Mouse (Mus musculus) midbrain, embryonic 11.5 days (tissue): ENCODE results near the gene Camkmt. TPM values are rescaled to one million over a fixed set of nuclear protein-coding genes. Genes with fewer than 3 reads are reported as not detected.

ENCODE experiments used
- ATAC-seq: fragments of 200-750 bp; cut with Nextera tagmentation; 2 replicates; pipeline ENCODE4 v1.8.0; 2017; ENCODE audit warnings: moderate TSS enrichment, moderate library complexity; ENCODE audit not compliant: low FRiP score
- DNase-seq: peaks from one replicate; pipeline ENCODE4 v3.0.0; 2015; ENCODE audit warnings: low spot score; ENCODE audit errors: missing footprints
- H3K27ac ChIP-seq: fragments of 300-500 bp; sonication (generic); 2 replicates; pipeline ENCODE4 v1.5.1; 2014; ENCODE audit warnings: low read depth, low read length
- H3K27me3 ChIP-seq: fragments of 300-500 bp; sonication (generic); 2 replicates; pipeline ENCODE4 v1.6.1; 2014; ENCODE audit warnings: mild to moderate bottlenecking, low read length, moderate library complexity, mixed read lengths; ENCODE audit not compliant: control insufficient read depth, insufficient read depth
- H3K36me3 ChIP-seq: fragments of 300-500 bp; sonication (generic); 2 replicates; pipeline ENCODE4 v1.6.1; 2014; ENCODE audit warnings: mild to moderate bottlenecking, low read length, moderate library complexity, mixed read lengths; ENCODE audit not compliant: control insufficient read depth, insufficient read depth
- H3K4me1 ChIP-seq: fragments of 300-500 bp; sonication (generic); 2 replicates; pipeline ENCODE4 v1.6.1; 2014; ENCODE audit warnings: low read length; ENCODE audit not compliant: control insufficient read depth, insufficient read depth
- H3K4me2 ChIP-seq: fragments of 300-500 bp; sonication (generic); 2 replicates; pipeline ENCODE4 v1.6.1; 2014; ENCODE audit warnings: mild to moderate bottlenecking, moderate library complexity
- H3K4me3 ChIP-seq: fragments of 300-500 bp; sonication (generic); 2 replicates; pipeline ENCODE4 v1.5.1; 2014; ENCODE audit warnings: low read depth, low read length
- H3K9ac ChIP-seq: fragments of 300-500 bp; sonication (generic); 2 replicates; pipeline ENCODE4 v1.6.1; 2014; ENCODE audit warnings: low read length
- H3K9me3 ChIP-seq: fragments of 300-500 bp; sonication (generic); 2 replicates; pipeline ENCODE4 v1.6.1; 2016; ENCODE audit warnings: low read length; ENCODE audit not compliant: control insufficient read depth
- WGBS: fragments of 180-500 bp; shearing (Covaris S2); extraction: QIAGEN DNeasy Blood & Tissue Kit; methylation state at CpG from one replicate; pipeline ENCODE4 v1.1.7; 2014; 5-methylcytosine and 5-hydroxymethylcytosine counted together
- polyA plus RNA-seq: library from polyadenylated mRNA; unstranded; fragments of >200 nt; fragmentation: Nextera tagmentation; extraction: Ambion mirVana; gene quantifications from 2 replicates; pipeline ENCODE4 v1.2.1, GENCODE M21; 2014

Gene Camkmt
- polyA plus RNA-seq, 1 experiment from 2014 or later, result 14.9 TPM

DNA sequence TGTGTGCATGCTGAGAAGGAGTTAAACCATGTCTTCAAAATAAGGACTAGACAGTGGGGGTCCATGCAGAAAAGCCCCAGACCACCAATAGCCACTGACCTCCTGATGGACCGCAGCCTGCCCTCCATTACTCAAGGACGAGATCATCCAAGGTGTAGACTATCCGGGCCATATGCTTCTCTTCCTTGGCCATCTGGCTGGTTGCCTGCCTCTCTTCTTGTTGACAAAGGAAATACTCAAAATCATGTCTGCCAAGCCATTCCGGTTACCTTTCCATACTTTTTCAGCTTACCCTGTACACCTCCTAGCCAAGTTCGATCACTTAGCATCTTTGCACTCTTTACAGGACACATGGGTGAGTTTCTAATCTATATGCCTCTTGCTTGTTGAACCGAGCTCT is 256.3 kb downstream of the Camkmt start:
- no peak overlapping the region for H3K9ac ChIP-seq
- no peak overlapping the region for H3K4me3 ChIP-seq
- DNase-seq (peak; percentile 2), ATAC-seq (no peak)
- H3K4me2 ChIP-seq, result no peak overlapping the region
- no peak overlapping the region for H3K27ac ChIP-seq
- no peaks in the 10 kb centered on the region for H3K9me3 ChIP-seq
- H3K27me3 ChIP-seq, result no peaks in the 10 kb centered on the region
- 90% methylated on average over 6 of the region's 6 CpGs for WGBS
- H3K4me1 ChIP-seq, result no peaks in the 10 kb centered on the region
- H3K36me3 ChIP-seq, result no peaks in the 10 kb centered on the region

DNA sequence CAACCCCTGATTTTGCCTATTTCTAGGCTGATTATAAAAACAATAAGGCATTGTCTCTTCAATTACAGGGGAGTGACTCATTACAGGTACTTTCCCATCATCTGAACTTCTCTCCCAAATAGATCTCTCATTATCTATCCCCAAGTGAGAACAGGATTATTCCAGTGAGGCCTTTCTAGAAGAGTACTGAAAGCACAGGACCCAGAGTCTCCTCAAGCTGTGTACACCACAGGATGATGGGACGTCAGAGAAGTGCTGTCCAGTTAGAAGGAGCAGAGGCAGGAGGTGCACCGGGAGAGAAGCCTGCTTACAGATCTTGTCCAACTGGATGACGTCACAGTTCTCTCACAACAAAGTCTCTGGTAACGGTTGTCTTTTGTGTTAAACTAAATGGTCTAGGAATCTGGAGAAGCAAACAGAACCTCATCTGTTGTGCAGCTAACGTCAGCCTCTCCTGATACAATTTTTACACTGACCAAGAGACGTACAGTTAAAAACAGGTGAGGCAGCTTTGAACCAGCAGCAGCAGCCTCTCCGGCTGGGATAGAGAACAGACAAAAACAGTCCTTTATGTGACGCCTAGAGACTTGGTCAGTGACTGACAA is 259.1 kb downstream of the Camkmt start:
- no peak overlapping the region for H3K27ac ChIP-seq
- H3K36me3 ChIP-seq, result no peaks in the 10 kb centered on the region
- 61% methylated on average over 8 of the region's 8 CpGs for WGBS
- H3K27me3 ChIP-seq, result no peaks in the 10 kb centered on the region
- H3K9me3 ChIP-seq, result no peaks in the 10 kb centered on the region
- H3K4me1 ChIP-seq, result no peaks in the 10 kb centered on the region
- no peak overlapping the region for H3K4me2 ChIP-seq
- H3K9ac ChIP-seq, result no peak overlapping the region
- no peak overlapping the region for H3K4me3 ChIP-seq
- no peak for ATAC-seq
- peak; percentile 72 for DNase-seq

DNA sequence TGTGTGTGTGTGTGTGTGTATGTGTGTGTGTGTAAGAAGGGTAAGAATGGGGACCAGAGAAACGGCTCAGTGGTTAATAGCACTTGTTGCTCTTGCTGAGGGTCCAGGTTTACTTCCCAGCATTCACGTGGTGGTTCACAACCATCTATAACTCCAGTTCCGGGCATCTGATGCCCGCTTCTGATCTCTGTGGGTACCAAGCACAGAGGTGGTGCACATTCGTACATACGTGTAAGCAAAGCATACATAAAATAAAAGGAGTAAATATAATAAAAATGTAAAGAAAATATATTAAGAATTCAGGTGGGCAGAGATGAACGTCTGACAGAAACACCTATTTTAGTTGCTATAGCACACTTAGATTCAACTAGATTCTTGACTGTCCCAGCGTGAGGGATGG is 260.9 kb downstream of the Camkmt start:
- H3K27me3 ChIP-seq, result no peaks in the 10 kb centered on the region
- WGBS, result 90% methylated on average over 8 of the region's 8 CpGs
- no peak overlapping the region for H3K27ac ChIP-seq
- no peak overlapping the region for H3K4me2 ChIP-seq
- no peaks in the 10 kb centered on the region for H3K36me3 ChIP-seq
- H3K9me3 ChIP-seq, result no peaks in the 10 kb centered on the region
- ATAC-seq, result no peak
- H3K4me3 ChIP-seq, result no peak overlapping the region
- peak; percentile 67 for DNase-seq
- H3K9ac ChIP-seq, result no peak overlapping the region
- H3K4me1 ChIP-seq, result no peaks in the 10 kb centered on the region

DNA sequence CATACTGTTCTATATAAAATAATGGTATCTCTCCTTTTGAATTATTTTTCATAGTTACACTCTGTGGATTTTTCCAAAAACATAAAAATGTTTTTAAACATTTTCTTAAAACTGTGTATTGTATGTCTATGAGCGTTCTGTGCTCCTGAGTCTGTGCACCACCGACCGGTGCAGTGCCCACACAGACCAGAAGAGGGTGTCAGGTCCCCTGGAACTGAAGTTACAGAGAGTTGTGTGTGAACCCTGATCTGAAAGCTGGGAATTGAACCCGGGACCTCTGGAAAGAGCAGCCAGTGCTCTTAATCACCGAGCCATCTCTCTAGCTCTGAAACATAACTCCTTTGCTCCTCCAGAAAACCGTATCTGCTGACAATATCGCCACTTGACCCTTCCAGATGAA is 262.4 kb downstream of the Camkmt start:
- no peak for ATAC-seq
- H3K4me1 ChIP-seq, result no peaks in the 10 kb centered on the region
- H3K4me3 ChIP-seq, result no peak overlapping the region
- no peak overlapping the region for H3K9ac ChIP-seq
- H3K36me3 ChIP-seq, result no peaks in the 10 kb centered on the region
- H3K9me3 ChIP-seq, result no peaks in the 10 kb centered on the region
- WGBS, result 82% methylated on average over 7 of the region's 7 CpGs
- H3K27me3 ChIP-seq, result no peaks in the 10 kb centered on the region
- no peak overlapping the region for H3K4me2 ChIP-seq
- no peak overlapping the region for H3K27ac ChIP-seq
- DNase-seq, result peak; percentile 80

- no peaks in the 10 kb centered on the region for H3K4me1 ChIP-seq
- H3K36me3 ChIP-seq, result no peaks in the 10 kb centered on the region
- WGBS, result 91% methylated on average over 6 of the region's 6 CpGs
- no peak for ATAC-seq
- no peaks in the 10 kb centered on the region for H3K9me3 ChIP-seq
- no peak overlapping the region for H3K9ac ChIP-seq
- H3K4me3 ChIP-seq, result no peak overlapping the region
- H3K27ac ChIP-seq, result no peak overlapping the region
- H3K27me3 ChIP-seq, result no peaks in the 10 kb centered on the region
- DNase-seq, result peak; percentile 17
- H3K4me2 ChIP-seq, result no peak overlapping the region
Measured at GRCm38 (mm10) chr17:85353191-85353590, 262.8 kb downstream of the Camkmt start.

- WGBS, result 82% methylated on average over 10 of the region's 10 CpGs
- H3K4me2 ChIP-seq, result no peak overlapping the region
- no peak overlapping the region for H3K27ac ChIP-seq
- H3K4me3 ChIP-seq, result no peak overlapping the region
- H3K36me3 ChIP-seq, result no peaks in the 10 kb centered on the region
- H3K9me3 ChIP-seq, result no peaks in the 10 kb centered on the region
- DNase-seq (peak; percentile 76), ATAC-seq (no peak)
- no peak overlapping the region for H3K9ac ChIP-seq
- H3K4me1 ChIP-seq, result no peaks in the 10 kb centered on the region
- H3K27me3 ChIP-seq, result no peaks in the 10 kb centered on the region
Measured at GRCm38 (mm10) chr17:85353636-85354035, 263.3 kb downstream of the Camkmt start.

DNA sequence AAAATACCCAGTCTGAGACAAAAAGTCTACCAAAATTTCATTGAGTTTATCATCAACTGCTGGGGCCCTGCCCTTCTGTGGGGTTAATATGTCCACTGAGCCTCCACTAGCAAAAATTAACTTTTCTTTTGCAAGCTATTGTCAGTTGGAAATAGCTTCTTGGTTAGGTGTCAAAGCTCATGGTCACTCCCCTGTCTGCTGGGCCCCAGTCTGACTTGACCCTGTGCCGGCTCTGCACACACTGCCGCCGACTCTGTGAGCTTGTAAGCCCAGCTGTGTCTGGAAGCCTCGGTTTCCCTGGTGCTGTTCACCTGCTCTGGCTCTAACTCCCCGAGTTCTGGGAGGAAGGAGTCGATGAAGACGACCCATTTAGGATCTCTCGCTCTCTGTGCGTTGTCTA is 265.0 kb downstream of the Camkmt start:
- H3K4me2 ChIP-seq, result no peak overlapping the region
- WGBS, result 88% methylated on average over 9 of the region's 9 CpGs

DNA sequence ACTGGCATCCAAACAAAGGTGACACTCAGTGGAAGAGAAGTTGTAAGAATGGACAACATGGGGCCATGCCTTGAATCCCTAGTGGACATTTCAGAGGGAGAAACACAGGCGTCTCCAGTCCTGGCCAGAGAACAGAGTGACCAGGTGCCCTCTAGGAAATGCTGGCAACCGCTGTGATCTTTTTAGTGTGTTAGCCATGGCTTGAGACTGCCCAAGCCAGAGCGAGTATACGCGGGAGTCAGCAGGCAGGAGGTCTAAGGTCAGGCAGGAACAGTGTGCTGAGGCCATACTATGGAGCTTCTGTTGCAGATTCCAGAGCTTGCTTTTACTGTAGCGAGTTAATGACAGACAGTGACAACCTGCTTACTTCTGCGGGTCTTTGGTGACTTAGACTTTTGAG is 270.7 kb downstream of the Camkmt start:
- Histone ChIP-seq H3K4me2 (no peak overlapping the region), H3K27me3 (no peaks in the 10 kb centered on the region; the same call in 1 of the 2 replicates), H3K9me3 (no peaks in the 10 kb centered on the region), H3K9ac (no peak overlapping the region), H3K4me1 (no peaks in the 10 kb centered on the region), H3K36me3 (no peaks in the 10 kb centered on the region), H3K4me3 (no peak overlapping the region), H3K27ac (no peak overlapping the region)
- DNase-seq (no peak), ATAC-seq (no peak)
- WGBS, result 83% methylated on average over 7 of the region's 7 CpGs

More for the DNA sequence above, 265.0 kb downstream of the Camkmt start:
- Histone ChIP-seq H3K4me3 (no peak overlapping the region), H3K27ac (no peak overlapping the region), H3K36me3 (no peaks in the 10 kb centered on the region), H3K27me3 (no peaks in the 10 kb centered on the region), H3K9me3 (no peaks in the 10 kb centered on the region), H3K9ac (no peak overlapping the region), H3K4me1 (no peaks in the 10 kb centered on the region)
- ATAC-seq, result no peak
- no peak for DNase-seq

- no peak overlapping the region for H3K4me2 ChIP-seq
- H3K9me3 ChIP-seq, result no peaks in the 10 kb centered on the region
- no peak overlapping the region for H3K4me3 ChIP-seq
- H3K27me3 ChIP-seq, result peaks cover 2% of the 10 kb centered on the region; the same call in 1 of the 2 replicates
- H3K4me1 ChIP-seq, result peaks cover 4% of the 10 kb centered on the region
- no peak overlapping the region for H3K27ac ChIP-seq
- no peak overlapping the region for H3K9ac ChIP-seq
- peak; percentile 31 for DNase-seq
- whole genome bisulfite sequencing, result 91% methylated on average over 5 of the region's 5 CpGs
- no peaks in the 10 kb centered on the region for H3K36me3 ChIP-seq
- ATAC-seq, result no peak
Measured at GRCm38 (mm10) chr17:85367319-85367718, 277.0 kb downstream of the Camkmt start.
